Mouse (Mus musculus) monocyte, adult 2 months (primary cell): Measurements from ENCODE around the gene Cdkn2aipnl.

ENCODE experiments used
- DNase-seq, 2 experiments: peaks; one replicate each; pipeline ENCODE4 v3.0.0; 2022; ENCODE audit warnings: low spot score in 2 of 2, low read depth in 1 of 2

Cdkn2aipnl gene

DNA sequence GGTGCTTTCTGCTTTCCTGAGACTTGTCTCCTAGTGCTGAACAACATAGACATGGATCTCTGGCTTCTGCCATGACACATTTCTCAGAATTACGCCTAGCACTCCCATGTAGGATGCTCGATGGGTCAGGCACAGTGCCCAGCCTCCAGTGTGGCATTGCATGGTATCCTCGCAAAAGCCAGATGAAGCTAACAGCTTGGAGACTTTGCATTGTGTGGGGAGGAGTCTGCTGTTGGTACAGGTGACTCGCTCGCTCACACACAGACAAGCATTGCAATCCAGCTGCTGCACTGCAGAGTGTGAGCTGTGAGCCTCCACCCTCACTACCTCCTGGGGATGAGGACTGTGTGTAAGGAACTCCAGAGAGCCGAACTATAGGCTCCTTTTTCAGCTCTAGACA is 21.3 kb upstream of the Cdkn2aipnl start:
- DNase-seq = no peak

GRCm38 (mm10) chr11:51949155-51949840 is 18.2 kb upstream of the Cdkn2aipnl start:
- DNase-seq = no peak

DNA sequence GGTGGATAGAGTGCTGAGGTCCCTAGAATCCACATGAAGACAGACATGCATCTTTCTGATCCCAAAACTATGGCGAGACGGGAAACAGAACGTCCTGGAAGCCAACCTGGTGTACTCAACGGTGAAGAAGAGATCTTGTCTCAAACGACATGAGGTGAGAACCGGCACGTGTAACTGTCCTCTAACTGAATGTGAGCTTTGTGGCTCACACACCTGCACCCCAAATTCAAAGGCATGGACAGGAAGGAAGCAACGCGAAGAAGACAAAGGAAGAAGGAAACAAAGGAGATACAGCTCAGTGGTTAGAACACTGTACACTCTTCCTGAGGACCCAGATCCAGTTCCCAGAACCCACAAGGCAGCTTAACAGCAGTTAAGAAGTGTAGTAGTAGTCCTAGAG is 17.5 kb upstream of the Cdkn2aipnl start:
- no peak for DNase-seq

- no peak for DNase-seq
Measured at GRCm38 (mm10) chr11:51951861-51952420, 15.5 kb upstream of the Cdkn2aipnl start.

GRCm38 (mm10) chr11:51956112-51956511 is 11.3 kb upstream of the Cdkn2aipnl start:
- DNase-seq = no peak

- DNase-seq = no peak
Measured at GRCm38 (mm10) chr11:51957760-51958159, 9.7 kb upstream of the Cdkn2aipnl start.

DNA sequence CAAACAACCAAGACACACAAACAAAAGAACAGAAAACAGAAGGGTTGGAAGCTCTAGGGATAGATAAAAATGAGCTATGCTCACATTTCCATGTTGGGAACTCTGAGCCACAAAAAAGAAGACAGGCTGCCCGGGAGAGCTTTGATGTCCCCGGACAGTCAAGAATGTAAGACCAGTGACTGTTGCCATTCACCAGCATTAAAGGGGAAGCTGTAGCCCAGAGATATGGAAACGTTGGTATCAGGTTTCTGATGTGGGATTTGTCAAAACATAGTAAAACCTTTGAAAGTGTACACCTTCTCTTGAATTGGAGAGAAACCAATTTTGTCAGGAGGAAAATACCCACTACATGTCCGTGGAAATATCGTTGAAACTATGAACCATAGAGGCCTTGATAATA is 8.0 kb upstream of the Cdkn2aipnl start:
- no peak for DNase-seq

DNA sequence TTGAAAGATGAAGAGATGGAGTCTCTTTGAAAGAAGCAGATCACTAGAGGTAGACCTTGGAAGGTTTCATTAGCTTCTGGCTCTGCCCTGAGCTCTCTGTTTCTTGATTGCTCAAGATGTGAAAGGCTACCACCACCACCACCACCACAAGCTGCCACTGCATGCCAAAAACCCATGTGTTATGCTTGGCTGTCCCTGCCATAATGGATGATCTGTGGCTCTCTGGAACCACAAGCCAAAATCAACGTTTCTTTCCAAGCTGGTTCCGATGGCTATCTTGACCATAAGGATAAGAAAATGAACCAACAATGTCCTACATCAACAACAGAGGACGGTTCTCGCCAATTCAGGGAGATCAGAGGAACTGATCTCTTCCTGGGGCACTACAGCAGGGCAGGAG is 7.4 kb upstream of the Cdkn2aipnl start:
- no peak for DNase-seq

- DNase-seq = no peak
Measured at GRCm38 (mm10) chr11:51960967-51961471, 6.4 kb upstream of the Cdkn2aipnl start.

- DNase-seq = no peak
Measured at GRCm38 (mm10) chr11:51961761-51962160, 5.7 kb upstream of the Cdkn2aipnl start.

- DNase-seq = no peak
Measured at GRCm38 (mm10) chr11:51962277-51962676, 5.2 kb upstream of the Cdkn2aipnl start.

- no peak for DNase-seq
Measured at GRCm38 (mm10) chr11:51966651-51967050, 810 bp upstream of the Cdkn2aipnl start.

GRCm38 (mm10) chr11:51968896-51969295 is 1.4 kb downstream of the Cdkn2aipnl start:
- DNase-seq = no peak

DNA sequence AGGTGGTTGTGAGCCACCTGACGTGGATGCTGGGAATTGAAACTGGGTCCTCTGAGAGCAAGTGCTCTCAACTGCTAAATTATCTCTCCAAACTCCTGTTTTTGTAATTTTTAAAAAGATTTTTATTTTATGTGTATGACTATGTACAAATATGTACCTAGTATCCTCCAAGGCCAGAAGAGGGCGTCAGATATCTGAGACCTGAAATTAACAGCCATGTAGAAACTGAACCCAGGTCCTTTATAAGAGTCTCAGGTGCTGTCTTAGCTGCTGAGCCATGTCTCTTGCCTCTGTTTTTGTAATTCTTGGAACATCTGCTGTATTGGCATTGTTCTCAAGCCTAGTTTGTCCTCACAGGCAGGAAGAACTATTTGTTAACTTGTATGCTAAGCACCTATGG is 2.0 kb downstream of the Cdkn2aipnl start:
- DNase-seq = no peak

- DNase-seq = no peak
Measured at GRCm38 (mm10) chr11:51971644-51972043, 4.2 kb downstream of the Cdkn2aipnl start.

GRCm38 (mm10) chr11:51999611-52000289 is 32.3 kb downstream of the Cdkn2aipnl start:
- DNase-seq = peak in 1 of 2 experiments; percentile 9

GRCm38 (mm10) chr11:52000290-52000962 is 33.0 kb downstream of the Cdkn2aipnl start, which contains the start of gene Ube2b:
TSS of gene Ube2b (minus strand) at chr11:52000762.
- peak; percentile 79 to 89 for DNase-seq

DNA sequence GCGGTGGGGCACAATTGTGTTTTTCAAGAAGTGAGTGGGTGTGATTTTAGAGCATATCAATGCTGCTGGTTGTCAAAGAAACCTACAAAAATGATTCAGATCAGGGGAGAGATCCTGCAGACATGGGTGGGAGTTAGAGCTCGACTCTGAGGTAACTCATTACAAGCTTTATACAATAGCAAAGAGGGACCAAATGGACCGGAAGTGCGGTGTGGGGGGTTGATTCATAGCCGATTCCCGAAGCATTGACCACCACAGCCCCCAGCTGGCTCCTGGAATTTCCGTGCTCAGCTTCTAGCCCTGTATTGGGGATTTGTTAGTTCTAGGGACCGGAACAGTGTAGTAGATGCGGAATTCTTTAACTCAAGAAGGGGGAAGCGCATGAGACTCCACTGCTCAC is 33.9 kb downstream of the Cdkn2aipnl start:
- DNase-seq = no peak

DNA sequence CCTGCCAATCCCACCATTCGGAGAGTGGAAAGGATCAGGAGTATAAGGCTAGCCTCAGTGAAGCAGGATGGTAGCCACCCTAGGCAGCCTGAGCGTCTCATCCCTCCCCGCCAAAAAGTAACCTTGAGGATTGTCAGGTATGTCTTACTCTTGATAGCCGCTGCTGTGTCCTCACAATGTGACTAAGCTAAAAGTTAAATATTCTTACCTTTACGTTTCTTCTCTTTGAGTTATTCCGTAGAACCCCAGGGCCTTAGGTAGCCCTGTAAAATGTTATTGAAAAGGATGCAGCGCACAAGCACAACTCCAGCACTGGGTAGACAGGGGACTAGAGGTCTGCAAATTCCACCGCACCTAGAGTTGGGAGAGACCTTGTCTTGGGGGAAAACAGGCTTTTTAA is 34.4 kb downstream of the Cdkn2aipnl start:
- DNase-seq = no peak

- DNase-seq = no peak
Measured at GRCm38 (mm10) chr11:52002842-52003504, 35.5 kb downstream of the Cdkn2aipnl start.

- DNase-seq = no peak
Measured at GRCm38 (mm10) chr11:52003505-52003771, 36.0 kb downstream of the Cdkn2aipnl start.
